Mouse (Mus musculus): ENCODE results near the gene Ciapin1.

DNA sequence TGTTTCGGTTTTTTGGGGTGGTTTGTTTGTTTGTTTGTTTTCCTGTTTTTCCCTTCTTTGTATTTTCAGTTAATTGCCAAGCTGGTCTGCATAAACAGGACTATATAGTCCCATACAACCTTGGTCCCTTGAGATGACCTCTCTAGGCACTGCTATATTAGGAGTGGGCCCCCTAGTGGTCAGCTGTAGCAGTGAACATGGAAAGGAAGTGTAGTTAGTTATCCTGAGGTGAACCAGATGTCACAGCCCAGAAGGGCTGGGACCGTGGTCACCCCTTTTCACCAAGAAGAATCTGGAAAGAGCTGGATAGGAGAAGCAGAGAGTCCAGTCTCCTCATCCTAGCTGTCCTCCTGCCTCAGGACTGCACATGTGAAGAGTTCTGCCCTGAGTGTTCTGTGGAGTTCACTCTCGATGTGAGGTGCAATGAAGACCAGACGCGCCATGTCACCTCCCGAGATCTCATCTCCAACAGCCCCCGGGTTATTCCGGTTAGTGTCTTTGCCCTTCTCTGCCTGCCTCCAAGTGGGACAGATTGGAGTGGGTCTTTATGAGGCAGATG is 23.3 kb upstream of the Ciapin1 start:
- TF ChIP-seq GATA1 (IDR thresholded peaks at IDR 0.05; ENCODE audit: borderline replicate concordance, low read length) (no peak), FLI1 (IDR thresholded peaks at IDR 0.05; ENCODE audit: low read length) (no peak)

Measured in megakaryocyte, embryonic 14.5 days (primary cell).